Mouse (Mus musculus) limb, embryonic 11.5 days (tissue): ENCODE measurements around the gene Aire. TPM values are rescaled to one million over a fixed set of nuclear protein-coding genes. Genes with fewer than 3 reads are reported as not detected.
"Not testable (repeated sequence)": the region's sequence is repeated elsewhere in the genome, so short reads cannot be mapped to it uniquely, and the experiment has no call there.

ENCODE experiments used
- ATAC-seq: fragments of 200-750 bp; cut with Nextera tagmentation; 2 replicates; pipeline ENCODE4 v1.8.0; 2017; ENCODE audit warnings: low read depth; ENCODE audit not compliant: insufficient number of reproducible peaks, low FRiP score, low TSS enrichment
- DNase-seq: peaks from one replicate; pipeline ENCODE4 v3.0.0-alpha.2; 2015; ENCODE audit warnings: low spot score
- H3K27ac ChIP-seq: fragments of 300-500 bp; sonication (generic); replicated peaks from 2 replicates; pipeline ENCODE4 v1.5.1; 2014; ENCODE audit warnings: low read depth, mild to moderate bottlenecking, low read length
- H3K27me3 ChIP-seq: fragments of 300-500 bp; sonication (generic); 2 replicates; pipeline ENCODE4 v1.6.1; 2014; ENCODE audit warnings: mild to moderate bottlenecking, low read length, mixed read lengths; ENCODE audit not compliant: control insufficient read depth, insufficient read depth
- H3K36me3 ChIP-seq: fragments of 300-500 bp; sonication (generic); 2 replicates; pipeline ENCODE4 v1.6.1; 2014; ENCODE audit warnings: mild to moderate bottlenecking, low read length, moderate library complexity, mixed read lengths; ENCODE audit not compliant: control insufficient read depth, insufficient read depth
- H3K4me1 ChIP-seq: fragments of 300-500 bp; sonication (generic); 2 replicates; pipeline ENCODE4 v1.6.1; 2014; ENCODE audit warnings: low read length, mixed read lengths; ENCODE audit not compliant: control insufficient read depth, insufficient read depth
- H3K4me2 ChIP-seq: fragments of 300-500 bp; sonication (generic); 2 replicates; pipeline ENCODE4 v1.6.1; 2014; ENCODE audit warnings: low read depth, mild to moderate bottlenecking, moderate library complexity; ENCODE audit not compliant: severe bottlenecking
- H3K4me3 ChIP-seq: fragments of 300-500 bp; sonication (generic); 2 replicates; pipeline ENCODE4 v1.5.1; 2014; ENCODE audit warnings: low read depth, low read length
- H3K9ac ChIP-seq: fragments of 300-500 bp; sonication (generic); 2 replicates; pipeline ENCODE4 v1.6.1; 2014; ENCODE audit warnings: mild to moderate bottlenecking, low read length
- H3K9me3 ChIP-seq: fragments of 300-500 bp; sonication (generic); 2 replicates; pipeline ENCODE4 v1.6.1; 2016; ENCODE audit warnings: low read length; ENCODE audit not compliant: control insufficient read depth
- WGBS: fragments of 180-500 bp; shearing (Covaris S2); extraction: QIAGEN DNeasy Blood & Tissue Kit; methylation state at CpG from one replicate; pipeline ENCODE4 v1.1.7; 2014; 5-methylcytosine and 5-hydroxymethylcytosine counted together
- polyA plus RNA-seq: library from polyadenylated mRNA; unstranded; fragments of >200 nt; fragmentation: Nextera tagmentation; extraction: Ambion mirVana; gene quantifications from 2 replicates; pipeline ENCODE4 v1.2.1, GENCODE M21; 2014

Aire gene
- polyA plus RNA-seq, 1 experiment from 2014 or later, result 0.35 TPM

DNA sequence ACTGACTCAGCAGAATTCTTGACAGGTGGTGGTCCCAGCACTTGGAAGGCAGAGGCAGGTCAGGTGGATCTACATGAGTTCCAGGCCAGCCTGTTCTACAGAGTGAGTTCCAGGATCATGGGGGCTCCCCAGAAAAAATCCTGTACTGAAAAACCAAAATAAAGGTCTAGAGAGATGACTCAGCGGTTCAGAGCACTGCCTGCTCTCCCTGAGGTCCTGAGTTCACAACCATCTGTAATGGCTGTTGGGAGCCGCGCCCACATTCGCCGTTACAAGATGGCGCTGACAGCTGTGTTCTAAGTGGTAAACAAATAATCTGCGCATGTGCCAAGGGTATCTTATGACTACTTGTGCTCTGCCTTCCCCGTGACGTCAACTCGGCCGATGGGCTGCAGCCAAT lies 23.4 kb downstream of the Aire start:
- H3K27me3 ChIP-seq, H3K9ac ChIP-seq, DNase-seq, H3K4me1 ChIP-seq, H3K9me3 ChIP-seq, ATAC-seq, H3K27ac ChIP-seq, H3K36me3 ChIP-seq, H3K4me2 ChIP-seq, H3K4me3 ChIP-seq: not testable (repeated sequence)
- WGBS, result 98% methylated on average over 7 of the region's 11 CpGs

DNA sequence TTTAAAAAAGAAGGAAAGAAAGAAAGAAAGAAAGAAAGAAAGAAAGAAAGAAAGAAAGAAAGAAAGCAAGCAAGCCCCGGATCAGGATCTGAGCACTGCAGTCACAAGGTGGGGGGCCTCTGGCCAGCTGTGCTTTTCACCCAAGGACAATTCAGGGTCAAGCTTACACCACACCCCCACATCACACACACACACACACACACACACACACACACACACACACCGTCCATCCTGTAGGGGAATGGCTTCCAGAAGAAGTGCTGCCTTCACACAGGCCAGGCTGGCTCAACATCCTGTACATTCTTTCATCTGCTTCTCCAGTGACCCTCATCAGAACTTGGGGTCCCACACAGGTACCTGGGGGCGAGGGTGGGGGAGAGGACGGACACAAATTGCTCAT lies 24.1 kb downstream of the Aire start:
- ATAC-seq, result no peak
- H3K27me3 ChIP-seq, result no peaks in the 10 kb centered on the region
- DNase-seq, result no peak
- H3K4me1 ChIP-seq, result no peaks in the 10 kb centered on the region
- H3K9me3 ChIP-seq, result no peaks in the 10 kb centered on the region
- H3K27ac ChIP-seq, result no peak overlapping the region
- no peaks in the 10 kb centered on the region for H3K36me3 ChIP-seq
- H3K4me2 ChIP-seq, result no peak overlapping the region
- no peak overlapping the region for H3K9ac ChIP-seq
- no peak overlapping the region for H3K4me3 ChIP-seq
- 88% methylated on average over 4 of the region's 4 CpGs for WGBS

DNA sequence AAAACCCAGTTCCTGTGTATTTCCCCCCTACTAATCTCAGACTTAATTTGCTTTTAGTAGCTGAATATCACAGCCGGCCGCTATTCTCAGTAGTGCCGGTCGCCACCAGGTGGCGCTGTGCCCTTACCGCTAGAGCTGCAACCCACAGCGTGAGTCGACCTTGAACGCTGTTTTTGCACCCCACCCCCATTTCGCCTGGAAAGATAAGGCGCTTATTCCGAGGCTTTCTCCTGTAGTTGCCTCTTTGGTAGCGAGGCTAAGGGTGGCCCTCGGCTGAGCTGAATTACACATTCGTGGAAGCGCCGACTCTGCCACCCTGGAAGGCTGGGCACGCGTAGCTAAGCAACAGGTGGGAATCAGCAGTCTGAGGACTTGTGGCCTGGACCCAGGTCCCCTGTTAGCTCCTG lies 24.6 kb downstream of the Aire start:
- Histone ChIP-seq H3K36me3 (no peaks in the 10 kb centered on the region), H3K27me3 (no peaks in the 10 kb centered on the region), H3K27ac (no peak overlapping the region), H3K4me1 (no peaks in the 10 kb centered on the region), H3K4me3 (no peak overlapping the region), H3K9me3 (no peaks in the 10 kb centered on the region), H3K4me2 (peak overlapping the region; percentile 33; the same call in 1 of the 2 replicates), H3K9ac (no peak overlapping the region)
- peak; percentile 89 for DNase-seq
- ATAC-seq, result peak; percentile 54; the same call in 1 of the 2 replicates
- WGBS, result 21% methylated on average over 19 of the region's 19 CpGs

DNA sequence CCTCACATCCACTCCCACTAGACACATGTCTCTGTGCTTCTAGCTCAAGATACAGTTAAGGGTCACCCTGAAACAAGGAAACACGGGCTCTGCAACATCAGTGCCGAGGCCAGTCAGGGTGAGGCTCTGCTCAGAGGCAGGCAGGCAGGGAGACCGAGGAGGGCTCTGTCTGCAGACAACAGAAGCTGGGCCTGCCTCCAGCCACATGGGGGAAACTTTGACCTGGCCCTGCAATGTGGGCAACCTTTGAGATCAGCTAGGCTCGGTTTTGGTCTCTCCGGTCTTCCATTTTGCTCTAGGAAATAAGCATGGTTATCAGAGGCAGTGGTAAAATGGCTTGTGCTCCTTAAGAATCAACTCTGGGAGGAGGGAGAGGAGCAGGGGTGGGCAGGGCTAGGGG lies 27.0 kb downstream of the Aire start:
- no peak for DNase-seq
- Histone ChIP-seq H3K4me1 (no peaks in the 10 kb centered on the region), H3K27ac (no peak overlapping the region), H3K4me3 (no peak overlapping the region), H3K9ac (no peak overlapping the region), H3K9me3 (no peaks in the 10 kb centered on the region), H3K4me2 (no peak overlapping the region), H3K36me3 (no peaks in the 10 kb centered on the region), H3K27me3 (no peaks in the 10 kb centered on the region)
- 60% methylated on average over 5 of the region's 5 CpGs for WGBS
- no peak for ATAC-seq

GRCm38 (mm10) chr10:78015489-78015888 lies 27.9 kb downstream of the Aire start:
- no peak for DNase-seq
- no peaks in the 10 kb centered on the region for H3K9me3 ChIP-seq
- H3K4me1 ChIP-seq, result no peaks in the 10 kb centered on the region
- no peak overlapping the region for H3K4me3 ChIP-seq
- no peak overlapping the region for H3K9ac ChIP-seq
- no peak for ATAC-seq
- H3K27me3 ChIP-seq, result no peaks in the 10 kb centered on the region
- H3K27ac ChIP-seq, result no peak overlapping the region
- H3K4me2 ChIP-seq, result no peak overlapping the region
- no peaks in the 10 kb centered on the region for H3K36me3 ChIP-seq
- WGBS, result 92% methylated on average over 1 of the region's 1 CpGs

DNA sequence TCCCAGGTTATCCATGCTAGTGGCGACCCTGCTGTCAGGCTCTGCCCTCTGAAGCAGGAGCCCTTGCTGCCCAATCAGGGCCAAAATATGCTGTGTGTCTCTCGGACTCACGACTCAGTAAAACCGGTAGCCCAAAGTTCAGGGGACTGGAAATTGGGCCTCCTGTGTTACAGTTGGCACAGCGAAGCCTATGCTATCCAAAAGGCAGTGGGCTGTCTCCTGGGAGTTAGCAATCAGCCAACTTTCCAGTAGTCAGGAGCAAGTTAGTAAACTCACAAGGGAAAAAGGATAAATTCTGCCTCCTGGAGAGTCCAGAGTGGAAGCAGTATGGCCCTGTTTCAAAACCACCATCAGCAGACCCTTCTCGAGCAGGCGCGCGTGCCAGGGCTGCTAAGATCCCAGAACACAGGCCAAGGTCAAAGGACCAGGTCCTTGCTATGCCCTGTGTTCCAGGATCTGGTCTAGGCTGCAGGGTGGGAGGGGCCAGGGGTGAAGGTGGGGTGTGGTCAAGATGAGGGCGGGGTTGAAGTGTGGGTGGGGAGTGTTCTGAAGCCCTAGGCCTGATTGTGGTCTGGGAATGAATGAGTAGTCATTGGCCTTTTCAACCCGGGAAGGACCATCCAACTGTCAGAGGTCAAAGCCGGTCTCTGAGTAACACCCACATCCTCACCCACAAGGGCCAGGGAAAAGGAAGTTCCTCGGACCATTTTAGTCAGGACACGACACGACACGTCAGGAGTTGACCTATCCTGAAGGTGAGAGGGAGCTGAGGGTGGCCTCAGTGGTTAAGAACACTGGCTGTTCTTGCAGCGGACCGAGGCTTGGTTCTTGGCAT lies 30.5 kb downstream of the Aire start:
- Histone ChIP-seq H3K27ac (no peak overlapping the region), H3K9ac (no peak overlapping the region), H3K4me2 (no peak overlapping the region), H3K27me3 (no peaks in the 10 kb centered on the region), H3K4me1 (peaks cover 11% of the 10 kb centered on the region), H3K9me3 (no peaks in the 10 kb centered on the region), H3K4me3 (no peak overlapping the region), H3K36me3 (no peaks in the 10 kb centered on the region)
- DNase-seq (no peak), ATAC-seq (no peak)
- 91% methylated on average over 18 of the region's 18 CpGs for WGBS

DNA sequence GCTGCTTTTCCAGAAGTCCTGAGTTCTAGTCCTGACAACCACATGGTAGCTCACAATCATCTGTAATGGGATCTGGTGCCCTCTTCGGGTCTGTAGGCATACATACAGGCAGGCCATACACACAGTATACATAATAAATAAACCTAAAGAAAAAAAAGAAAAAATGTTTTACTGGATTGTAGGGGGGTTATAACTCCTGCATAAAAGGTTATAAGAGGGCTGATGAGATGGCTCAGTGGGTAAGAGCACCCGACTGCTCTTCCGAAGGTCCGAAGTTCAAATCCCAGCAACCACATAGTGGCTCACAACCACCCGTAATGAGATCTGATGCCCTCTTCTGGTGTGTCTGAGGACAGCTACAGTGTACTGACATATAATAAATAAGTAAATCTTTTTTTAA lies 32.3 kb downstream of the Aire start:
- not testable (repeated sequence) for H3K36me3 ChIP-seq, DNase-seq, H3K4me2 ChIP-seq, ATAC-seq, H3K9ac ChIP-seq, H3K27ac ChIP-seq, H3K4me3 ChIP-seq, H3K27me3 ChIP-seq, H3K9me3 ChIP-seq
- H3K4me1 ChIP-seq, result peaks cover 26% of the 10 kb centered on the region
- WGBS, result 90% methylated on average over 5 of the region's 5 CpGs

DNA sequence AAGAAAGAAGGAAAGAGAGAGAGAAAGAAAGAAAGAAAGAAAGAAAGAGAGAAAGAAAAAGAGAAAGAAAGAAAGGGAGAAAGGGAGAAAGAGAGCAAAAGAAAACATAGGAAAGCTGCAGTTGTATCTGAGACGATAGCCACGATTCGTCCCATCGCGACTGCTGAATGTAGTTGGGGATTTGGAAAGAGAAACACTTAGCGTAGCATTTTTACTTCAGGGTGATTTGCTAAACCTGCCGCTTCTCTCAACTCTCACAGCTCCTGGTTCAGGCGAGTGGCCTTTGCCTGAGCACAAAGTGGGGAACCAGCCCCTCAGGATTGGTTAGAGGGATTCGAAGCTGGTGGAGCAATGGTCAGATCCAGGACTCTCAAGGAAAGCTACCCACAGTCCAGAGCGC lies 33.1 kb downstream of the Aire start:
- peak overlapping the region; percentile 52; the same call in 1 of the 2 replicates for H3K27ac ChIP-seq
- H3K36me3 ChIP-seq, result peaks cover 4% of the 10 kb centered on the region; the same call in 1 of the 2 replicates
- DNase-seq, result peak; percentile 42
- no peak overlapping the region for H3K4me3 ChIP-seq
- no peak overlapping the region for H3K9ac ChIP-seq
- no peaks in the 10 kb centered on the region for H3K9me3 ChIP-seq
- no peaks in the 10 kb centered on the region for H3K27me3 ChIP-seq
- 20% methylated on average over 10 of the region's 10 CpGs for WGBS
- ATAC-seq, result no peak
- H3K4me1 ChIP-seq, result peaks cover 26% of the 10 kb centered on the region
- H3K4me2 ChIP-seq, result peak overlapping the region; percentile 37
